Mouse (Mus musculus) left cerebral cortex, adult 9 months (tissue): ENCODE results near the gene Tfap4.

Source experiments
- DNase-seq, 2 experiments: peaks; one replicate each; pipeline ENCODE4 v3.0.0; 2022; ENCODE audit warnings: low spot score in 2 of 2

Tfap4 gene

DNA sequence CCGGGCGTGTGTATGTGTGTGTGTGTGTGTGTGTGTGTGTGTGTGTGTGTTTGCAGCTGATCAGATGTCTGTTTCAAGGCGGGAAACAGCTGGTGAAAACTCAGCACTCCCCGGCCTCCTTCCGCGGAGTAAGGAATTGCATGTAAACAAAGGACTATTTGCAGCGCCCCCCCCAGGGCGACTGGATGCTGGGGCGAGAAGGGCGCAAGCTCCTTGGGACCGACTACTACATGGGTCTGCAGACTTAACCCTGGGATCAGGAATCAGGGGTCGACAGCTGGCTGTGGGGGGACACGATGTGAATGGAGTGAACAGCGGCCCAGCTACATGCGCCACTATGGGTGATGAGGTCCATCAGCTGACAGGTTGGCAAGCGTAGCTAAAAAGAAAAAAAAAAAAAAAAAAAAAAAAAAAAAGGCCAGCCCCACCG is at the start of gene Tfap4:
Tfap4 (minus strand) TSS at position 140 of the 430 bp plus-strand sequence.
- DNase-seq = peak; percentile 71 to 86

DNA sequence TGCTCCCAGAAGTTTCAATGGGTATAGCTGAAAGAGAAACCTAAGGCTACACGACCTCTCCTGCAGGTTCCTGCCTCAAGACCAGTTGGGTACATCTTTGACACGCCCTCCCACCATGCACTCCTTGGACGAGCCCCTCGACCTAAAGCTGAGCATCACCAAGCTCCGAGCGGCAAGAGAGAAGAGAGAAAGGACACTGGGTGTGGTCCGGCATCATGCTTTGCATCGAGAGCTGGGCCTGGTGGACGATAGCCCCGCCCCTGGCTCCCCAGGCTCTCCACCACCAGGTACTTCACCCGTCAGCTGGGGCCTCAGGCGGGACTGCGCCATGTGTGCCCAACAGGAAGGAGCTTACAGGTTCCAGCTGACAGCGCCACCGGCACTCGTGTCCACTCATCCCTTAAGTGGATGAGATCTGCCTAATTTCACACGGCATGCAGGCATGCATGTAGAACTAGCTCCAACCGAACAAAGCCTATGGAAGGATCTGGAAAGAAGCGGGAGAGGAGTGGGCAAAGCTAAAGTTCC is 48.9 kb upstream of the Tfap4 start:
- no peak for DNase-seq

DNA sequence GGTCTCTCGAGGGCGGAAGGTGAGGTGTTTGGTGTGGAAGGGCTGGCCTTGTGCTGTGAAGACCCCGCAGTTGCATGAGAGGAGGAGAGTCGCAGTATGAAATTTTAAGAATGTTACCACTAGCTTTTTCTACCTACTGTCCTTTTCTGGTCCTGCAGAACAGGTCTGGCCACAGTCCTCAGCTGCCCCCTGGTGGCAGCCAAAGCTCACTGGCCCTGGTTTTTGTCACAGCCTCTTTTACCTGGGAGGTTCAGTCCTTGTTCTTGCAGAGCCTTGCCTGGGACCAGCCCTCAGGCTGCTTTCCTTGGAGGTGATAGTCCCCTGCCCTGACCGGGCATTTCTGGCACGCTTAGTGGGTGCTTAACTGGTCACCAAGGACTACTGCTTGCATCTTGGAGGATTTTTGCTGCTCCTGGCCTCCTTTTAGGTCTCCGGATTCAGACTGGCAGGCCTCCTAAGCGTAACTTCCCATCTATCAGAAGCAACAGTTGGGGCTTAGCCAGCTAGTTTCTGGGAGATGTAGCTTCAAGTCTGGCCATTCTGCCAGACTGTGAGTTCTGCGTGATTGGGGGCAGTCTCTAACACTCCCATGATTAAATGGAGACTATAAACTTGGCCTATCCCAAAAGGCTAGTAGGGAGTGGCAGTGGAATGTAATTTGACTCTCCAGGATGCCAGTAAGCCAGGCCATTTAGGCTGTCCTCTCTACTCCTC is 48.3 kb upstream of the Tfap4 start:
- DNase-seq = peak in 1 of 2 experiments; percentile 86

DNA sequence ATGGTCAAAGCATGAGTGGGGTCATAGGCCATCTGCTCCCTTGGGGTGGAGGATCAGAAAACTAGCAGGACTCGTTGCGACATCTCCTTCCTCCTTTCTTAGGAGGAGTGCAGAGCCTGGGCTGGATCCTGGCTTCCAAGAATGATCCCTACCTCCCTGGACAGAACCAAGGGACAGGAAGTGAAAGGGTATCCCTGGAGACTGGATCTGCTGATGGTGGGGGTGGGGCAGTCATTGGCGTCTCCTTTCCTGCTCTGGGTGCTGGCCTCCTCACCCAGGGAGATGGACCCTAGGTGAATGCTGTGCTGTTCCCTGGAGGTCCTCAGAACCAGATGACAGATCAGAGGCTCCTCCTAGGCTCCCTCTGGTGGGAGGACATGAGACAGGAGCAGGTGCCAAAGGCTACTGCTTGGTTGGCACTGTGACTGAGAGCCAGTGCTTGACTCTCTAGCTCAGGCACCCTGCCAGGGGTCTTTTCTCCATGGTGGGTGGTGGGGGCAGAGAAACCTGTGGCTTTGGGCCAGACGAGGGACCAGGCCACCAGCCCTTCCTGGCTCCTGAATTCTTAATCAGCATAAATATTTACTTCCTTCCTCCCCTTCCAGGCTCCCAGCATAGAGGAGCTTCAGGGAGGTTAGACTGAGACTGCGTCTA is 46.9 kb upstream of the Tfap4 start:
- DNase-seq = no peak

DNA sequence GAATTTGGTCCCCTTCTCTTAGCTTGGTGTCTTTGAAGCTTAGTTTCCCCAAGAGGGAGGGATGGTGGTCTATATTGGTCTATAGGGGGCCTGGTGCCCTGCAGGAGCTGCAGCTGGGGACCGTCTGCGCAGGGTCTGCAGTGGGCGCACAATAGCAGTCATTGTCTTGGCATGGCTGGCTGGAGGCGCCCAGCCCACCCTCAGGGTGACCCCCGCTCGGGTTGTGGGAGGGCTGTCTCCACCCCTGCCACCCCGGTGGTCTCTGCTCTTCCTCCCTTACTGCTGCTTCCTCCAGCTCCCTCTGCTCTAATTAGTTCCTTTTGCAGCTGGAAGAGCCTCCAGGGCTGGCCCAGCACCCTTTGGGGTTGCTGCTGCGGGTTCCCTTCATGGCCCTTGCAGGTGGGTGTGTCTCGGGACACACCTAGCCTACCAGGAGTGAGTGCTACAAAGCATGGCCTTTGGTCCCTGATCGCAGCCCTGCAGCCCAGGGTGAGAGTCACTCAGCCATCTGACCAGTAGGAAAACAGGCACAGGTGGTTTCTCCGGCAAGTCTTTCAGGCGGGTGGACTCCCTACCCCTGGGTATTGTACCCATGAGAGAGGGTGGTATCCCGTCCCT is 46.0 kb upstream of the Tfap4 start:
- no peak for DNase-seq

DNA sequence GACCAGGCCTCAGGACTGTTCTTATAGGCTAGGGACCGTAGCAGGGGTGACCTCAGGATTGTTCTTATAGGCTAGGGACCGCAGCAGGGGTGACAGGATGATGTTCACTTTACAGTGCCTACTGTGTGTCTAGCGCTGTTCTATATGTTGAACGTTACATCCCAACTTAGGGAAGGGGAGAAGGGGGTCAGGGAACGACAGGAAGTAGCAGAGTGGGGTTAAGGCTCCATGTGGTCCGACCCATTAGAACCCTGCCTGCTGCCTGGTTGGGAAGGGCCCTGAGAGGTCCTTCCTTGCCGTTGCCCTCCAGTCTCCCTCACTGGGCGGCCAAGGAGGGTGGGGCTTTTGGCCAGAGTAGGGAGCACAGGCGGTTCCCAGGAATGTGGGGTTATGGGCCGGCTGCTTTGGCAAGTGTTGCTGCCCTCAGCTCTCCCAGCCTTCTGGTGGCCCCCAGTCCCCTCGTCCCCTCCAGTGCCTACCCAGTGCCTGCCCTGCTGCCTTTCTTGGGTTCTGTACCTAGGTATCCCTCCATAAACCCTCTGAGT is 44.7 kb upstream of the Tfap4 start:
- no peak for DNase-seq

DNA sequence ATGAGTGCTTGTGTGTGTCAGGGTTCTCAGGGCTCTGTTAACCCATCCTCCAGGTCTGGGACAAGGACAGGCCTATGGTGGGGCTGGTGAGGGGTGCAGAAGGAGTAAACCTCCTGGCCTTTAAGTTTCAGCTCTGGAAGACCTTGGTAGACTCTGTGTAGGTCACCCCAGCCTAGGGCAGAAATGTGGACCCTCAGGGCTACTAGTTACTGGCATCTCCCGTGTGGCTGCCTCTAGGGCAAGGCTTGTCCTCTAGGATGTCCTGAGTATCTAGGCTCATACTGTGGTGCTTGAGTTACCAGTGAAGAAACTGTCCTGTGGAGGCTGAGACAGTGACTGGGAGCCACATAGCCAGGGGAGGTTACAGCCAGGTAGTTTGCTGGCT is 43.8 kb upstream of the Tfap4 start:
- no peak for DNase-seq

DNA sequence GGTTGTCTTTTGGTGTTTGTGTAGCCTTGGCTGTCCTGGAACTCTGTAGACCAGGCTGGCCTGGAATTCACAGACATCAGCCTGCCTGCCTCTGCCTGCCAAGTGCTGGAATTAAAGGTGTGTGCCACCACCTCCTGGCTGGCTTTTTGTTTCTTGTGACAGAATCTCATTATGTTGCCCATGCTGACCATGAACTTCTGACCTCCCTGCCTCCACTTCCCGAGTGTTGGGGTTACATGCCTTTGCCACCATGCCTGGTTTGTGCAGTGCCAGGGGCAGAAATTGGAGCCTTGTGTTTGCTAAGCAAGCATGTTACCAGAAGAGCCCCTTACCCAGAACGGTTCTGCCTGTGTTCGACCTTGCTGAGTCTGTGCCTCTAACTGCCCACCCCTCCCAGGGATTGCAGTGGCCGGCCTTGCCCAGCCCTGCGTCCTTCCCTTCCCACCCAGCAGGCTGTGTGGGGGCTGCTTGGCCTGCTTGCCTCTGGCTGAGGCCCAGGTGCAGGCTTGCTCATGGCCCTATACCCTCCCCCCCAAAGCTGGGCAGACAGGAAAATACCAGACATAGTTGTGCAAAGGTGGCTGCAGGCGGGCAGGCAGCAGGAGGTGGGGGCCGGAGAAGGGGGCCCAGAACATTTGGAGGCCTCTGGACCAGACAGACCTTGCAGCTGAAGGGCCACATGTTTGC is 43.3 kb upstream of the Tfap4 start:
- DNase-seq = no peak

DNA sequence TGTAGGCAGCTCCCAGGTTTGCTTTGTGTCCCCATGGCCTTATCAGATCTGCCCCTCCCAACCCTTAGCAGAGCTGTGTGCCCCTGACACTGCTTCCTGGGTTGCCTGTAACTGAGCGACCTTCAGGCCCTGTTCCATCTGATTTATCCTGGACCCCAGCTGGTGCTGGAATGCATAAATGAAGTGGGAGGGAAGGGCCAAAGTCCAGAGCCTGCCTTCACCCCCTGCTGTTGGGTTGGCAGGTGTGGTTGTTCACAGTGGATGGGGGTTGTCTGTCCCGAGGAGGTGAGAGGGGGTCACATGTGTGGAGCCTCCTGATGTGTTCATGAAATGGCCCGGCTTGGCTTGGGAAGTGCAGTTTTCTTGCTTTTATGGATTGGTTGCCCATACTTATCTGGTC is 42.5 kb upstream of the Tfap4 start:
- no peak for DNase-seq

DNA sequence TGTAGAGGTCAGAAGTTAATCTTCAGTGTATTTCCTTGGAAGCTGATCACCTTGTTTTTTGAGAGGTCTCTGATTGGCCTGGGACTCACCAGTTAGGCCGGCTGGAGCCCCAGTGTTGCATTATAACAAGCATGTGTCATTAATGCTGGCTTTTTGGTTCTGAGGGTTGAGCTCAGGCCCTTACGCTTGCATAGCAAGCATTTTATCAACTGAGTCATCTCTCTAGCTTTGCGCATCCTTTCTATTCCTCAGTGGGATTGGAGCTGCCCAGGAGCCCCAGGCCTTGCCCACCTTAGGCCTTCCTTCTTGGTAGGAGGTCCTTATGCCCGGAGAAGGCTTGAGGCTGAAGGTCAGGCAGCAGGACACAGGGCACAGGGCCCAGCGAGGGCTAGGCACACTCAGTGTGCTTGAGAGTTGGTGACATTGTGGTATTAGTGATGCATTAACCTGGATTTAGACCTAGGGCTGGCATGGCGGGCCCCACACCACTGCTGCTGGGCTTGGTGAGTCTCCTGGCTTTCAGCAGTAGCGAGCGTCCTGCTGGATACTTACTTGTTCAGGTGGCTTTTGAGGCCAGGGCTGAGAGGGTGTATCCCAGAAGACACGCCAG is 41.2 kb upstream of the Tfap4 start:
- no peak for DNase-seq

DNA sequence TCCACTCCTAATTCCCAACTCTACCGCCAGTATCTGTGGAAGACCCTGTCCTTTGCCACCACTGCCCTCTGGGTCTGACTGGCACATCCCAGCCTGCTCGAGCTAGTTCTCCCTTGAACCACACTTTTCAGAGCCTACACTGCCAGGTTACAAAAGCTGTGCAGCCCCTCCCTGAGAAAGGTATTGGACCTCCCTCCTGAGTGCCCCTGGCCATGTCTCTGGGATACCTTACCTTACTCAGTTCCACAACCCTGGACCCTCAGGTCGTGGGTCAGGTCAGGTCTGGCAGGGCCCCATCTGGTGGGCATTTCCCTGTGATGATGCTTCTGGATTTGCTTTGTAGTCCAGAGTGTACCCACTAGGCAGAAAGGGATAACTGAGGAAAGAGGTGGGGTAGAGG is 40.0 kb upstream of the Tfap4 start:
- DNase-seq = no peak

DNA sequence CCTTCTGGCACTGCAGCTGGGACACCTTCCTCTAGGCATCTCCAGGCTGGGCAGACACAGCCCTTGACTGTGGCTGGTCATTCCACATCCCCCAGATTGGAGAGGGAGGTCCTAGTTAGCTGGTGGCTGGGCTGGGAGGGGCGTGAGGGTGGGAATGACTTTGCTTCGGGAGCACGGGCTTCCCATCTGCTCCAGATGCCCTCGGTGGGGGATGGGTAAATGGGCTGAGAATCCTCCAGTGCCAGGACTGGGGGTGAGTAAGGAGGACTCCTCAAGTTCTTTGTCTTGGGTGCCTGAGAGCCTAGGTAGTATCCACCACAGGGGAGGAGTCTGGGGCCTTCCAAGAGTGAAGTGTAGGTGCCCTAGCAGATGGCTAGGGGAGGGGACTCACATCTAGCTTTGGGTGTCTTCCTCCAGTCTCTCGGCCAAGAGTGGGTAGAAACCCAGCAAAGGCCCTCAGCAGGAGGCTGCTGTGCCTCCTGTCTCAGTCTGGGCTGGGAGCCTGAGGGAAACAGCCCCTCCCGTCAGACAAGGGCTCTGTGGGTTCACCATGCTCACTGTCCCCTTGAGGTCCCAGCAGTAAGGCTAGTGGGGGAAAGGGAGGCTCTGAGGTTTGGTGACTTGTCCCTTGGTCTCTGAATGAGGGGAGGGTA is 39.4 kb upstream of the Tfap4 start:
- DNase-seq = no peak

DNA sequence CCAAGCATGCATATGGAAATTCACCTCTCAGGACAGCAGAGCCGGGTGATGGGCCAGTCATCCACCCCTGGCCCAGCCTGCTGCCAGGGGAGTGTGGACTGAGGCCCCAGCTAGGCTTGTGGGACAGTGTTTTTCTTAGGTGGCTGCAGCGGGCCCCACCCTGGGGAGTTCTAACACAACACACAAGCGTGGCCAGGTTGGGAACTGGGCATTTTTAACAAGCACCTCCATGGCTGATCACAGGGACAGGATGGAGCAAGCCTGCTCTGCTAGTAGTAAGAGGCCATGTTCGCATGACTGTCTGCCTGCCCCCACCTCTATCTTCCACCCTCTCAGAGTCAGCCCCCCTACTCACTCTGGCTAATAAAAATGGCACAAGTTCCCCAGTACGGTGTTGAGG is 38.4 kb upstream of the Tfap4 start:
- no peak for DNase-seq

DNA sequence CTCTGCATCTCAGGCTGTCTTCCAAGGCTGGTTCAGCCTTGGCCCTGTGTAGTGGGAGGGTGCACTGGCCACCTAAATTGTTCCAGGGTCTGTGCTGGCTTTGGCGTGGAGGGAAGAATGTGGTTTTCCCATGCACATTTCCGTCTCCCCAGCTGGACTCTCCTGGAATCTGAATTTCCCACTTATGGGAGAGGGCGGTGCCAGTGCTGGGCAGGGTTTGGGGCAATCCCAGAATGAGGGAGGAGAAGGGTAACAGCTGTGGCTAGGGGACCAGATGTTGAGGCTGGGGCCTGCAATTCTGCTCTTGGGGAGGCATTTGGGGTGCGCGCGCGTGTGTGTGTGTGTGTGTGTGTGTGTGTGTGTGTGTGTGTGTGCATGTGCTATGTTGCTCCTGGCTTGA is 37.6 kb upstream of the Tfap4 start:
- DNase-seq = no peak

DNA sequence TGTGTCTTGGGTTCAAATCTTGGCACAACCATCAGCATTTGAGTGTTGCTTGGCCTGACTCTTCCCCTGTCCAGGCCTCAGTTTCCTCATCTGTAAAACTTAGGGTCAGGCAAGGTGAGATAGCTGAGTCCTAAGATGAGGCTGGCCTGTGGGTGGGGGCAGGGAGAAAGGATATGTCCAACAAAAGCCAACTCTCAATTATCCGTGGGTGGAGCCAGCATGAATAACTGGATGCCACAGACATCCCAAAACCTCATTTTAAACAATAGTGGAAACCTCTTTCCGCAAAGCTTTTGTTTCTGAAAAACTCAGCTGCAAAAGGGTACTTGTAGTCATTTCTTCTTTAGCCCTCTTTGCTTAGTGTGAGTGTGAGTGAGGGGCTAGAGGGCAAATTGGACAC is 37.2 kb upstream of the Tfap4 start:
- no peak for DNase-seq

DNA sequence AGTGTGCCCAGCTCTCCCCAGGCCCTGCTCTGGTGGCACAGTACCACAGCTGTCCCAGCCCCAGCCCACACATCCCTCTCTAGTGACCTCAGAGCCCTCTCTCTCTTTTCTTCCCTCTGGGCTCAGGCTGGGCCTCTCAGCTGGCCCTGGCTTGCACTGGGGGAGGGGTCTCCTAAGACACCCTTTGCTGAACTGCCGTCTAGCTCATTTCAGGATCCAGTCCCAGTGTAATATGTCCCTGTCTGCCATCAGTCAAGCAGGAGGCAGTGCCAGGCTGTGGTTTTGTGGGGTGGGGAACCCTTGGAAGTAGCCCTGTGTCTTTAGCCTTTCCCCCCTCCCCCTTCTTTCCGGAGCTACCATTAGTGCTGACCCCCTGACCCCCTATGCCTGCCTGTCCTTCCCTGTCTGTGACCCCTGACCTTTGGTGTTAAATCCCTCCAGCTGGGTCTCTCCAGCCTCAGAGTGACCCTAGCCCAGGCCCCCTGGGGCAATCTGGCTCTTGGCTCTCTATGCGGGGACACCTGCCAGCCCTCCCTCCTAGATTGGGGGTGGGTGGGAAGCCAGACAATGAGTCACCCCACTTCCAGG is 36.6 kb upstream of the Tfap4 start:
- no peak for DNase-seq

DNA sequence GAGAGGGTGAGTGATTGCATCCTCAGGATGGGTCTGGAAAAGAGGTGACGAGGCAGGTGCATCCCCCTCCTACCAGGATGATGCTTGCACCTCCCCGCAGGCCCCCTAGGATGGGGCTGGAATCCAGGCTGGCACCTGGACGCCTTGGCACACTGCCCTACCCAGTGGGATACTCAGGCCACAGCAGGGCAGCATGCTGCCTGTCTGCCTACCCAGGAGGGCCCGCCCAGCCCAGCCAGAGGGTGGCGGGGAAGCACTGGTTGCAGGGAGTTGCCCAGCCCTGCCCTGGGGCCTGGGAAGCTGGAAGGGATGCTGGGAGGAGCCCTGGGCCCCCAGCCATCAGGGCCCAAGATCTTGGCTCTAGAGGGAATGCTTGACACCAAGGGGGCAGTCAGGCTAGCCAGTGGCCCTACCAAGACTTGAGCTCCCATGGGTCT is 35.9 kb upstream of the Tfap4 start:
- DNase-seq = no peak

DNA sequence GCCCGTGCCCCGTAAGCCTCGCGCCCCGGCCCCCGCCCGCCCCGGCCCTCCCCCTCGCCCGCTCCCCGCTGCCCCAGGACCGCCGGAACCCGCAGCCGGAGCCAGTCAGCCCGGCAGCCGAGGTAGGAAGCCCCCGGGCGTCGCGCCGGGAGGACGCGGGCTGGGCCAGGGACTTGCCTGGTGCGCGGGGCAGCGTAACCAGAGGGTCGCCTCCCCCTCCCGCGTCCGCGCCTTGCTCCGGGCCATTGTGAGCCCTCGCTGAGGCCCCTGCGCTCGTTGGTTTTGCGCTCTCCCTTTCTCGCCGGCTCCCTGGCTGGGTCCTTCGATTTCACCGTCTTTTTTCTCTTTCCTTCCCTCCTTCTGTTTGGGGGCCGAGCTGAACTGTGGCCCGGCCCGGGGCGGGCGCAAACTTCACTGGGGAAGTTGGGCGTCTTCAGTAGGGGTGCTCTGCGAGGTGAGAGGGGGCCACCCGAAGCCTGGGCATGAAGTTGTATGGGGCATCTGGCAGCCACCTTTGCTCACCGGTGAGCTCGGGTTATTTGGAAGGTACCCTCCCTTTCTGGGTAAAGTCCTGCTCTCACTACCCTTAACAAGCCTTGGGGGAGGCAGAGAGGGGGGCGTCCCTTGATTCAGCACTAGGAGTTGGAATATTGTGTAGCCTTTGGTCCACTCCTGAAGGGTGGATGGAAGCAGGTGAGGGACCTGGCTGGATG is 35.3 kb upstream of the Tfap4 start:
- DNase-seq = no peak

DNA sequence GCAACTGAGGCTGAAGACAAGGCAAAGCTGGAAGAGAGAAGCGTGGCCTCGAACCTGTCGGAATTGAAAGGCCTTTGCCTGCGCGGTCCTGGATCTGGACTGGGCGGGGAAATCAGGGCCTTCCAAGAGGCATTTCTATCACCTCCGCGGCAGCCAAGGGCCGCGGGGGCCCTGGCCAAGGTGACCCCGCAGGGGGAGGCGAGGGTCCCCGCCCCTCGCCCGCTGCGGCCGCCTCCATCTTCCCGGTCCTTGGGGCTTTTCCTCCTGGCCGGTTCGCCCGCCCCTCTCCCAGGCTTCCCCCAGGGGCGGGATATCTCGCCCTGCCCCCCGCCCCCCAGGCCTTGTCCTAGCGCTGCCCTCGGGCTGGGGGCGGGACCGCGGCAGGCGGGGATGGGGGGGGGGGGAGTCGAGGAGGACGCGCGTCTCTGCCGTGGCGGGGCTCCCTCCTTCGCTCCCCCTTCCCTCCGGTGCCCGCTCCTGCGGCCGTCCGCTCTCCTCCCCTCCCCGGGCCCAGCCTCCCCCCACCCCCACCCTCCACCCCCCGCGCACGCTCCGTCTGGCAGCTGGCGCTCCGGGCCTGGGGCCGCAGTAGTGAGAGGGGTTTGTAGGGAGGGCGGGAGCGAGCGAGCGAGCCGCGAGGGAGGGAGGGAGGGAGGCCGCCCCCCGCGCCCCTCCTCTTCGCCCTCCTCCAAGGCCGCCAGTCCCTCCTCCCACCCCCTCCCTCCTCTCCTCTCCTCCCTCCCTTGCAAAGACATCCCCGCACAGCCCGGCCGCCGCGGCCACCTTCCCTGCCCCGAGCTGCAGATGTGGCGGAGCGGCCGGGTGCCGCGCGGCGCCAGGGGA is 34.5 kb upstream of the Tfap4 start, which contains the start of gene Glis2:
Glis2 (plus strand) TSS at position 743 of the 843 bp plus-strand sequence.
- DNase-seq = no peak
